Mouse (Mus musculus) lung, postnatal 10 days (tissue): ENCODE data around the gene Pced1a.

Experiments
- DNase-seq: peaks from one replicate; pipeline ENCODE4 v3.0.0; 2021

Gene Pced1a

DNA sequence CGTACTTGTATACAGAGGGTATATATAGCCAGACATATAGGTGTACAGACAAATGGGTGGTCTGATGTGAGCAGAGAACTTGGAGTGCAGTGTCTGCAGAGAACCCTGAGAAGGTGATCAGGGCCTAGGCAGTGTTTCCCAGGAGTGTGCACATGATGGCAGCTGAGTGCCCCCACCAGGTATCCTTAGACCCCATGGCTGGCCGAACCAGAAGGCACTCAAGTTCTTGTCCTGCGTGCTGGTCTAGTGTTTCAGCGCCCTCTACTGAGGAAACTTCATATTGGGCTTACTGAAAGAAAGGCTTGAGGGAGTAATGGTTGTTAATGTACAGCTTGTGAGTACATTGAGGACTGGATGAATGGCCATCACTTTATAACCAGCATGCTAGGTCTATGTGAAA, 8.7 kb upstream of the Pced1a start:
- peak; percentile 75 for DNase-seq

DNA sequence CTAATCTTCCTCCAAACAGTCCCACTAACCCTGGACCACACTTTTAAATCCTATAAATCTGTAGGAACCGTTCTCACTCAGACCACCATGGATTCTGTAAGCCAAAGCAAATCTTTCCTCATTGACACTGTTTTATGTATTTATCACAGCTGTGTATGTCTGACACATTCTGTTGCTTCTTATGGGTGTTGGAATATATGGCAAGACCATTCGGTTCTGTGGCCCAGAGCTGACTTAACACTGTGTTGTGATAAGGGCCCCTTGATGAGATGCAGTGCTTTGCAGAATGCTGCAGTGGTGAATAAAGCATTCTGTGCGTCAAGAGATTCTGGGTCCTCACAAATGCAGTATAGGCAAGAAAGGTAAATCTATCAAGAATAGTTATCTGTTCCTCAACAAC, 7.7 kb upstream of the Pced1a start:
- no peak for DNase-seq

DNA sequence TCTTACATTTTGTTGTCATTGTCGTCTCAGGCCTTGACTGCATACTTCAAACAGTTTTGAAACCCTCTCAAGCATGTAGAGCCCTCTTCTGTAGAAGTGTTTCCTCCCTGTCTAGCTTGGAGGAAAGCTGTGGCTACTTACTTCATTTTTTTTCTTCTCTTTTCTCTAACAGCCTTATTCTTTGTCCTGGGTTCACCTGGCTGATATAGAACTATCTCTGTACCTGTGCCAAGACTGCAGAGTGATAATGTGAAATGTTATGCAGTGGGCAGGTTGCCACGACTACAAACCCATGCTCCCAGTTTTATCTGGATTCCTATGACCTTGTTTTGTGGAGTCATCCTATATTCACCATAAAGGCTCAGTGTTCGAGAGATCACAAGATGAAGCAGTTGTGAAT, 6.0 kb upstream of the Pced1a start:
- DNase-seq, result no peak

DNA sequence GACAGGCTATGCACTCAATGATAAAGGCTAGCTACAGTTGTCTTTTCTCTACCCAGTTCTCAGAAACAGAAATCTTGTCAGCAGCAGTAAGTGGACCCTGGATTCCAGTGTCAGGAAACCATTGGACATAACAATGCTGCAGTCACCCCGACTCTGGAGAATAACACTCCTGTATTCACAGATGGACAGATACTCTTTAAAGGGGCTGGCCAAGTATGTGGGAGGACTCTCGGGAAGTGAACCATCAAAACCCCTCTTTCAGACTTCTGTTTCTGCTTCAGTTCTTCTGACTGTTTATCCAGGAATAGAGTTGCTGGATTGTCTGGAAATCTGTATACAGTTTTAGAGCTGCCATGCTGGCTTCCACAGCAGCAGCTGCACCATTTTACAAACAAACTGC, 5.3 kb upstream of the Pced1a start:
- DNase-seq, result no peak

DNA sequence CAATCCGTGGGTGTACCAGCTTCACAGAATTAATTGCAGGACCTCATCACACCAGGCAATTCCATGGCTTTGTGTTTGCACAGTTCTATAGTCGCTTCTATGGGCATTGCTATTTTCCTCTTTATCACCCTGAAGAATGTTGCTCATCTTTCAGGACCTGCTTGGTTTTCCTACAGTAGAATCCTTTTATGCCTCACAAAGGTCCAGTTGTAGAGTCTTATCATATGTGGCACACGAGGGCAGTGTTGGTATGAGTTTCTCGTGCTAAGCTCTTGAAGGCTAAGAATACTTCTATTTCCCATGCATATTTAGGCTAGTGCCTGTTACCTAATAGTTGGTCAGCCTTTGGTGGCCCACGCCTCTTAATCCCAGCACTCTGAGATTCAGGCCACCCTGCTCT, 611 bp upstream of the Pced1a start:
- DNase-seq, result no peak

DNA sequence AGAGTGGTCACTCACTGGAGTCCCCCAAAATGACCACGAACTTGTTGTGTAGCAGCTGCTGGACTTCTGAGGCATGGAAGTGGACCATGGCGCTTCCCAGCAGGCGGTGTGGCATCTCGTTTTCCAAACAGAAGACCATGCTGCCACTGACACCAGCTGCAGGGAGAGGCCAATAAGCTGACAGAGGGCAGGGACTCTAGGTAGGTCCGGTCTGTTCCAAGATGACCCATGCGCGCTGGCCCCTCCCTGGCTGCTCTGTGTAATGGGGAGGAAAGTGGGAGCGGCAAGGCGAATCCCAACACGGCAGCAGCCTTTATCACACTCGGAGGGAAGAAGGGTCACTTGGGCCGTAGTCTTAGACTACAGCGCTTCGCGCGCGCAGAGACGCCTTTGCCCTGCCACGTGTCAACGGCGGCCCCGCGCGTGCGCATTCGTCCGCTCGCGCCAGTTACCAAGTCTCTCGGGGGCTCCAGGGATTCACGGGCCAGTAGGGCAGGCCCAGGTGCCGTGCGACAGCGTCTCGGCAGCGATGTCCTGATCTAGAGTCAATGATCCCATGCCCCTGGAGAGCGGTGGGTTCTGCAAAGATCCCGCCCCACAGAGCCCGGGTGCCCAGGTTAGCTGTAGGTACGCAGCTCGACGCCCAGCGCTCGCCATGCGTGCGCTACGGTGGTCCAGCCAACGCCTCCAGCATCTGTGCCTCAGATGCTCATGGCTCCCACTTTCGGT, 940 bp downstream of the Pced1a start:
- DNase-seq, result peak; percentile 85

DNA sequence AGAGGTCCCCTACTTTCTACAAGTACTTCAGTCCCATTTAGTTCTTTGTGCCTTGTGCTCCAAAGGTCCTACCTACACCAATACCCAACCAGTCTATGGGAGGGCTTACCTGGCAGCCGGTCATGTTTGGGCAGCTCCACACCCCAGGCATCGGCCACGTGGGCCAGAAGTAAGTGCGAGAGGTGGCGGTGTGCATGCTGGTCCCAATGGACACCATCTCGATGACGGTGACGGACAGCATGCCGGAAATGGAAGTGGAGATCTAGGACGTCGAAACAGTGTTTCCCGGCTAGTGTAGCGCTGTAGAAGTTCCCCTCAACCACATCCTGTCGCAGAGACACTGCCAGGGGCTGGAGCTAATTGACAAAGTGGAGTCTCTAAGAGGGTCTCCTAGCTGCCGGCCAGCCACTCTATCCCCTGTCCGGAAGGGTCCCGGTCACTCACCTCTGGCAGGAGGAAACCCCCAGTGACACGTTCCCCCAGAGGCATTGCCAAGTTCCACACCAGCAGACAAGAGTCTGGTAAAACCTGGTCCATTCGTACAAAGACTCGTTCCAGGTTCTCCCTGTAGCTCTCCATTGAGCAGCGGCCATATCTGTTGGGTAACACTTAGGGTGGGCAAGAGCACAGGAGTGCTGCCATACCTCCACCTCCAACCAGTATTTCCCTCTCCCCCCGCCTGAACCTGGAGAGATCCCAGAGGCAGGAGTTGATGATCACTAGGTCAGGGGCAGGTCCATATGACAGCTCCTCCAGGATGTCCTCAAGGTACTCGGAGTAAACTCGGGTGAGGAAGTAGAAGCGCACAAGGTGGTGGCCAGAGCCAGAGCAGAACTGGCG, 2.5 kb downstream of the Pced1a start:
- DNase-seq, result no peak

DNA sequence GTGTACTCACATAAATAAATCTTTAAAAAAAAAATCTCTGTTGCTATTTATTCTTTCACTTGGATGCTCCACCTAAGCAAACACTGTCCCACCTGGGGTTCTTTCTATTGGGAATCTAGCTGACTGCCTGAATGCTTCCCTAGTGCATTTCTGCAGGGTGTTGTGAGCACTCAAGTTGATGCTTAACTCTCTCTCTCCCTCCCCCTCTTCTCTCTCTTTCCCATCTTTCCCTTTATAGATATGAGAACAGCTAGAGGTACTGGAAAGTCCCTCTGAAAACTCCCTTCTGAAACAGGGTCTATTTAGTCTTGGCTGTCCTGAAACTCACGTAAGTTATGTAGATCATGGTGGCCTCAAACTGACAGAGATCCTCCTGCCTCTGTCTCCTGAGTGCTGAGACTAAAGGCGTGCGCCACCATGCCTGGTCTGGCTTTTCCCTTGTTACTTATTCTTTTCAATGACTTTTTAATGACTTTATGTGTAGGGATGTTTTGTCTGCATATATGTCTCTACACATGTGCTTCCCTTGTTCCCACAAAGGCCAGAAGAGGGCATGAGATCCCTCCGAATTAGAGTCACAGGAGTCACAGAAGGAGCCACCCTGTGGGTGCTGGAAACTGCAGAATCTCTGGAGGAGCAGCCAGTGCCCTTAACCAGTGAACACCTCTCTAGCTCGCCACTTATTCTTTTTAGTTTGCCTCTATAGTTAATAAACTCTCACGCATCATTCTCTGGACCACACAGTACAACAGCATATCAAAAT, 10.2 kb downstream of the Pced1a start:
- DNase-seq, result no peak

DNA sequence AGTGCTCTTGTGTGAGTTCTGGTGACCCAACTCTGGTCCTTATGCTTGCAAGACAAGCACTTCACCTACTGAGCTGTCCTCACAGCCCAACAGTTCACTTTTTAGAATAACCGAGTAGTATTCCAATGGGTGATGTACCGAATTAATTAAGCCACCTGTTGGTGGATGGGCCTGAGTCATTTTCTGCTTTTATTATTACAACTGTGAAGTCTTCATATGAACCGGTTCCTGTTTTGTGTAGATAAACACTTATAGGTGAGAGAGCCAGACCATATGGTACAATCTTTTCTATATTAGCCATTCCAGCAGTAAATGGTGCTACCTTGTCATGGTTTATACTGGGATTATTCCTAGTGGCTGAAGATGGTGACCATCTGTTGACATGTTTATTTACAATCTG, 11.7 kb downstream of the Pced1a start:
- no peak for DNase-seq

DNA sequence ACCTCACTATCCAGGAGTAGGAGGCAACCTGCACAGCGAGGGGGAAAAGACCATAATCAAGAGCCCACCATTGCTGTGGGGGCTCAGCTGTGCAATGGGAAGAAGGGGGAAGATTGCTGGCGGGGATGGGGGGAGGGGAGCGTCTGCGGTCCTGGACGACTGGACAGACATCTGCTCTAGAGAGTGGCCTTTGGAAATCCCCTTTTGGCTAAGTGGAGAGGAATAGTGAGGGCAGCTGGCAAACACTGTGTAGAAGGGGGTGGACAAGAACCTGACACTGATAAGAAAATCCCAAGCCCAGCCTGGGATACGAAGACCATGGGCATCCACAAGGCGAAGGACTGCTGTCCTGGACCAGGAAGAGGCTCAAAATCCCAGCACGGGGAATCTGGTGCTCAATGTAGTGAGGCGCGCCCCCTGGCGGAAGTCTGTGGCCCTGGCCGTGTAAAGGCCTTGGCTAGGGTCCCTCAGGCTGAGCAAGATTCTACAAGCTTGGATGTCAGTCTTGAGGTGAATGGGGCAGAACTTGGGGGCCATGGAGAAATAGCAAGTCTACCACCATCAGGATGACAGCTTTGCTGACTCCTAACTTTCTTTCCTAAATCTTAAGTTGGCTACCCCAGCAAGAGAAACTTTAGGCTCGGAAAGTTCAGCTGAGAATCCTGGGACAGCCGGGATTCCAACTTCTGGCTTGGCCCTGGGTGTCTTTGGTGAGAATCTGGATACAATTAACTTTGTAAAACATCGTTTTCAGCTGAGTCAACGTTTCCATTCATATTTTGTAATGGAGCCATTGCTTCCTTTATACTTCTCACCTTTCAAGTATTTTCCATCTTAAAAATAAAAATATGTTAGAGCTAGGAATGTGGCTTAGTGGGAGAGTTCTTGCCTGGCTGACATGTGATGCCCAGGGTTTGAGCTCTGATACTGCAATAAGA, 12.7 kb downstream of the Pced1a start:
- DNase-seq, result peak; percentile 90

DNA sequence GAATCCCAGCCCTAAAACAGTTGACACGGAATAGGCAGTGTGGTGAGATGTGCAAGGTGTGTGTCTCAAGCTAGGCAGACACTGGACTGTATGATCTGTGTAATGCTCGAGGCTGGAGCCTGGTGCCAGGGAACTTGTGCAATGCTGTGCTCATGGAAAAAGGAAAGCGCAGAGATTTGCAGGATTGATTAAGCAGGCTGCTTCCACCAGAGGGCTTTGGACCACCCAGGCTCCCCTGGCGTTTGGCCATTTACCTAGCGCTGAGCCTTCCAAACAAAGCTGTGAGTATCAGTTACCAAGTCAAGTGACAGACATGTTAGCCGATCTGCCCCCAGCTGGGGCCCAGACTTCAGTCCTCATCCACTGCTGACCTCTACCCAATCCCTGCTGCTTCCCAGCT, 16.3 kb downstream of the Pced1a start:
- no peak for DNase-seq

DNA sequence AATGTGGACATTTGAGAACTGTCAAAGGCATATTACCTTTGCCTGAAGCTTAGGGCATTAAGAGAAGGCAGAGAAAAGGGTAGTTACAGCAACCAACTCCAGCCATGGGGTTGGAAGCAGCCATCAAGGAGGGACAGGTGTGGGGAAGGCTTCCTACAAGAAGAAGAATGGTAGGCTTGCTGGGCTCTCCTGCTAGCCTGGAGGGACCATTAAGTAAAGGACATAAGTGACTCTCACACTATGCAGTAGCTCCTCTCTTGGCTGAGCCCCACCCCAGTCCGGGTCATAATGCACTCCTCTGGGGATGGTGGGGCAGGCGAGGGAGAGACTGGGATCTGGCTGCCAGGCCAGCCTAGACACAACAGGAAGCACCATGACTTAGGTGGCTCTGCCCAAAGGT, 18.3 kb downstream of the Pced1a start, which contains the start of gene Tmem239:
TSS of gene Tmem239 (plus strand) at position 301 of the 400 bp plus-strand sequence.
- DNase-seq, result no peak

DNA sequence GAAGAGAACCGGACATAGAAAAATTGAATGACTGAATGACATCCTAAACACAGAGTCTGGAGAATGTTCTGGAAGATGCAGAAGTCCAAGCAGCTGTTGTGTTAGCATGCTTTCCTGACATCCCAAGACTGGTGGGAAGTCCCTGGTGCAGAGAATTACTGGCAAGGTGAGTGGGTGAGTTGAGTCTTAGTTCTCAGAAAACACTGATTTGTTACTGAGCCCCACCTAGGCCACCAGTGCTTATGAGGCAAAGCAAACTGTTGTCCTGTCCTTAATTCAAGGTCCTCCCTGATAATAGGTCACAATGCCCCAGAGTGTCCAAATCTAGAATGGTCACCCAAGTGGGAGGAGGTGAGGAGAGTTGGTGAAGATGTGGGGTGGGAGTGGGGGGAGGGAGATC, 19.6 kb downstream of the Pced1a start, which contains the start of the genes Gm28372 and 1700020A23Rik:
TSS of gene Gm28372 (plus strand) at position 301 of the 400 bp plus-strand sequence.
TSS of gene 1700020A23Rik (plus strand) at position 321 of the 400 bp plus-strand sequence.
- DNase-seq, result no peak

DNA sequence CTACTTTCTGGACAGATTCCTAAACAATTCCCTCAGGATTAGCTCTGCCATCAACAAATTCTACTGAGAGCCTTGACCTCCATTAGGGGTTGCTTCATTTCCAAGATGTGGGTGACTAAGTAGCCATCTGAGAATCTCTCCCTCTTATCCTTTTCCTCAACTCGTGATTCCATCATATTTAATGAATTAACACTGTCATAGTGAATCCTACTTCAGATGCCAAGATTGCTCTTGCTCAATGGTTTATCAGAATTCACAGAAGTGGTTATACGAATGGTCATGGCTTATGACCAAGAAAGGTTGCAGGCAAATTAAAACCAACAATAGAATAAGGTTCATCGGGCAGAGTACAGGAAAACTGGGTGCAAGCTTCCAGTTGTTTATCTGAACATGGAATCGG, 22.6 kb downstream of the Pced1a start:
- no peak for DNase-seq

DNA sequence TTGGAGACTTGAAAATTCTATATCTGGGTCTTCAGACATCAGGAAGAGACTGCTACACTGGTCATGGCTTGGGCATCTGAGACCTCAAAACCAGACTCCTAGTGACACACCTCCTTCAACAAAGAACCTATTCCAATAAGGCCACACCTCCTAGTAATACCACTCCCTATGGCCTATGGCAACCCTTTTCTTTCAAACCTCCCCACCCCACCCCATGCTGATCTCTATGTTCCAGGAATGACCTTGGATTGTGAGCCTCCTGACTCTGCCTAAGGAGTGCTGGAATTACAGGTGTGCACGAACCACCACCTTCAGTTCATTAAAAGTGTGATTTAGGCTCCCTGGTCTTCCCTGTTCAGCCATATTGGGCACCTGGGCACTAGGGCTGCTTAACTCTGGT, 24.5 kb downstream of the Pced1a start:
- DNase-seq, result no peak

DNA sequence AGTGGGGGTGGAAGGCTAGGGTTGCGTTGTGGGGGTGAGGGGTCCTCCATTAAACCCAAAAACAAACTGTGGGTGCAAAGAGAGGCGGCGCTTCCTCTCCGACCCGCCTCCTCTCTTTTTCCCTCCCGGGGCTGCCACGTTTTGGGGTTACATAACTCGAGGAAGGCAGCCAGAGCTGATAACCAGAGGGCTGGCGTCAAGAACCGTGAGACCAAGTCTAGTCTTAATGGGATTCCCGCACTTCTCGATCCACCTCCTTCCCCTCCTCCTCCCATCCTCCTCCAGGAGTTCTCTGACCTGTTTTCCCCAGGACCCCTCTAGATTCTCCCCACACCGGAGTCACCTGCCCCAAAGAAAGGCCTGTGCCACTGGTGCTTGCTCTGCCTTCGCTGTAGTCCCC, 26.4 kb downstream of the Pced1a start:
- peak; percentile 36 for DNase-seq

DNA sequence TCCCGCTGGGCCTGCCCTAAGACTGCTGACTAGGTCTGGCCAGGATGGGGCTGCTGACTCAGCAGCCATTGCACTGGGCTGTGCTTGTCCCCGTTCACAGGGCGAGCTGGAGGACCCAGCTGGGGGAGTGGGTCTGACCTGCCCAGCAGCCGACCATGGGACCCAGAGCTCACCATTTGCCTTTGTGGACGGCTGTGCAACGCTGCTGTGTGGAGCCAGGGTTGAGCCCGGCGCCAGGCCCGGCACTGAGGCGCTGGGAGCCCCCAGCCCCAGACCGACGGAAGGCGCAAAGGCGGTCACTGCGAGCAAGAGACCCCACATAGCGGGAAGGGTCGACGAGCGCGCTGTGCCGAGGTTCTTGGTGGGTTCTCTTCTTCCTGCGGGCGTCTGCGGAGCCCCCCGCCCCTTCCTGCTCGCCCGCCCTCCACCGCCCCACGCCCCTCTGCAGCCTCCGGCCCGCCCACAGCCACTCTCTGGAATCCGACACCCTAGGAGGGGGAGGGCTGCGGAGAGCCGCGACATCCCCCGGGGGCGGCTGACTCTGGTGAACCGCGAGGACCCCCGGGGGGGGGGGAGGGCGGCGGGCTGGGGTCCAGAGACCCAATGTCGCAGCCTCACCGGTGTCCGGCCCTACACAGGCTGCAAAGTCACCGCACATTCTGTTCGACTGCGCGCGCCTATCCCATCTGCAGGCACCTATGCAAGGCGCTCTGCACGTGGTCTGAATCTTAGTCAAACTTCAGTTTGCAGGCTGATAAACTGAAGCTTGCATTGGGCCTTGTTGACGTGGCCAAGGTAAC, 27.1 kb downstream of the Pced1a start, which contains the start of gene Cpxm1:
TSS of gene Cpxm1 (minus strand) at position 389 of the 800 bp plus-strand sequence.
- DNase-seq, result peak; percentile 52

DNA sequence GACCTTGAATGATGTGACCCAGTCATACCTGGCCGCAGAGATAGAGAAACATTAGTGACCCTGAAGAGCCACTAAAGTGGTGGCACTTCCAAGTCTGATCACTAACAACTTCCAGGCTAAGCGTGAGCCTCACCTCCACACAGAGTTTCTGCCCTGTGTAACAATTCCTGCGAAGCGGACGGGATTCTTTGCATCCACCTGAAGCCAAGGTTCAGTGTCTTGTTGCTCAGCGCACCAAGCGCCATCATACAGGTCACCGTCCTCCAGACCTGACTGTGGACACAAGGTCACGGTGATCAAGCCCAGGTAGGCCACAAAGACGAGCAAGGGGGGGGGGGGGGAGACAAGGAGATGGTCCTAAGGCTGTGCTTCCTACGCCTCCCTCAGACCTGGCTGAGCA, 28.8 kb downstream of the Pced1a start:
- DNase-seq, result no peak

DNA sequence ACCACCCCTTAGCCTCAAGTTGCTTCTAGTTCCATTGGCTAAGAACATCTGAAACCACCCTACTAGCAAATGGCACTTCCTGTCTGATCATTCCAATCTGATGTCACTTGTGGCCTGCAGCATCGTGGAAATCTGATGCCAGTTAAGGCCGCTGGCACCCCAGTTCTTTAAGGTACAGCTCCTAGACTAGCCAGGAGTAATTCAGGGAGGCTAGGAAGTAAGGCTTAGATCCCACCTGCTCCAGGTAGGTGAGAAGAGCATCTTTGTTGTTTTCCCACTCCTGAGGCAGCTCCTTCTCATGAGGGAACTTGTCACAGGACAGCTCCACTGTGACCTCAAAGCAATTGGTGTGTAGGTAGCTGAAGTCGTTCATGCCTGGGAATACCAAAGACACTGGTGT, 31.7 kb downstream of the Pced1a start:
- DNase-seq, result no peak

DNA sequence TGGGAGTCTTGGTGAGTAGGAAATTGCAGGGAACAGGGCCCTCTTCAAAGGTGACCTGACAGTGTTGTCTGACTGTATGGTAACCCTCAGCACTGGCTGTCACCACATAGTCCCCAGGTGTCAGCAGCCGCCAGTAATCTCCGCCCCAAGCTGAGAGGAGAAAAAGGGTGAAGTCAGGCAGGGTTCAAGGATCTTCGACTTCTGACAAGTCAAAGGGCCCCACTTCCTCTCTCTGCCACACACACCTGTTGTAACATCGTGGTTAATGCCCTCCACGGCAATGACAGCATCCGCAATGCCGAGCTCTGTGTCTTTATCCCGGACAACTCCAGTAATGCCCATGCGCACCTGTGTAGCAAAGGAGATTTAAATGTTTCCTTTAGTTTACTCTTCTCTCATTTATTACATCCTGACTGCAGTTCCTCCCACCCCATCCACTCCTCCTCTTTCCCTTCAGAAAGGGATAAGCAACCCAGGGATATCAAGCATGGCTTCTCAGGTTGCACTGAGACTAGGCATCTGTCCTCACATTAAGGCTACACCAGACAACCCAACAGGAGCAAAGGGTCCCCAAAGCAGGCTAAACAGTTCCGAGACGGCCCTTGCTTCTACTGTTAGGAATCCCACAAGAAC, 33.4 kb downstream of the Pced1a start:
- no peak for DNase-seq

DNA sequence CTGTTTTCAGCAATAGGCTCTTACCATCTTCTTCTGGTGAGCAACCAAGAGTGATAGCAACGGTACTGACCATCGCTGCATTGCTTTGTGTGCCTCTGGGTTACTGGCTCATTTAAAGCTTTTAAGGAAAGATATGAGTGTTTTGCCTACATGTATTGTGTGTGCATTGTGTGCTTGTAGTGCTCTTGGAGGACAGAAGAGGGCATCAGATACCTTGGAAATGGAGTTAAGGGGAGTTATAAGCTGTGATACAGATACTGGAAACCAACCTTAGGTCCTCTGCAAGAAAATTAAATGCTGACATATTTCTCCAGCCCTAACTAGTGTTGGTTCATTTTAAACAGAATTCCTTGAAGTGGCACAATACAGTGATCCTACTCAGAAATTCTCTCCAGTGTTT, 35.7 kb downstream of the Pced1a start:
- no peak for DNase-seq
